Mouse (Mus musculus): ENCODE measurements around the gene Ccr9.

GRCm38 (mm10) chr9:123638668-123639089, 39.6 kb upstream of the Ccr9 start:
- TF ChIP-seq POLR2A (IDR thresholded peaks at IDR 0.05; ENCODE audit: low read depth, low read length), result no peak
- TF ChIP-seq CTCF (IDR thresholded peaks at IDR 0.05; ENCODE audit: extremely low read depth, insufficient read length, insufficient replicate concordance, low read depth, low read length), result peak; percentile 60; the same call in 1 of the 2 replicates
